Mouse (Mus musculus): Measurements from ENCODE around the gene Fcgrt. TPM values are rescaled to one million over a fixed set of nuclear protein-coding genes. Genes with fewer than 3 reads are reported as not detected.

Fcgrt gene
- polyA plus RNA-seq, 1 experiment from 2014 or later, result 34.1 TPM

DNA sequence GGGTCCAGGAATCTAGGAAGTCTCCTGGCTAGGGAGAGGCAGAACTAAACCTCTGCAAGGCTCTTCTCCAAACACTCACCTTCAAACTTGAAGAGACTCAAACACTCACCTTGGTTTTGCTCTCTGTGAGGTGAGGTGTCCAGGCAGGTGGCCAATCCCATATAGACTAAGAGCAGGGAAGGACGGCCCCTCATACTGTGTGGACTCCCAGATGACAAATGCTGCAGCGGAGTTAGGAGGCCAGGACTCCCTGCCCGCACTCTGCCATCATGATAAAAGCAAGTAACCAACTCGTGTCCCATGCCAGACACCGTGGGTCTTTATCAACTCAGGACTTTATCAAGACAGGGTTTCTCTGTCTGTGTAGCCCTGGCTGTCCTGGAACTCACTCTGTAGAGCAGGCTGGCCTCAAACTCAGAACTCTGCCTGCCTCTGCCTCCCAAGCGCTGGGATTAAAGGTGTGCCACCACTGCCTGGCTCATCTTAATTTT lies 43.0 kb downstream of the Fcgrt start:
- peaks cover 16% of the 10 kb centered on the region for H3K4me1 ChIP-seq (ENCODE audit: control insufficient read depth, insufficient read depth, low read depth, low read length)
- no peaks in the 10 kb centered on the region for H3K36me3 ChIP-seq (ENCODE audit: control insufficient read depth, insufficient read depth, low read length)
- 87% methylated on average over 6 of the region's 6 CpGs for WGBS
- H3K4me3 ChIP-seq (ENCODE audit: low read length), result no peak overlapping the region
- no peaks in the 10 kb centered on the region for H3K9me3 ChIP-seq (ENCODE audit: control insufficient read depth, low read length)
- H3K27me3 ChIP-seq (replicated peaks; ENCODE audit: control insufficient read depth, insufficient read depth, low read length), result no peaks in the 10 kb centered on the region
- H3K4me2 ChIP-seq (ENCODE audit: low read length), result no peak overlapping the region
- H3K9ac ChIP-seq (ENCODE audit: low read depth, low read length), result no peak overlapping the region
- no peak for ATAC-seq
- no peak overlapping the region for H3K27ac ChIP-seq (ENCODE audit: low read depth, low read length)

- Histone ChIP-seq H3K4me2 (ENCODE audit: low read length) (no peak overlapping the region), H3K9ac (ENCODE audit: low read depth, low read length) (peak overlapping the region; percentile 46; the same call in 1 of the 2 replicates), H3K4me1 (ENCODE audit: control insufficient read depth, insufficient read depth, low read depth, low read length) (peaks cover 16% of the 10 kb centered on the region), H3K27me3 (replicated peaks; ENCODE audit: control insufficient read depth, insufficient read depth, low read length) (no peaks in the 10 kb centered on the region), H3K27ac (ENCODE audit: low read depth, low read length) (peak overlapping the region; percentile 71), H3K36me3 (ENCODE audit: control insufficient read depth, insufficient read depth, low read length) (no peaks in the 10 kb centered on the region), H3K9me3 (ENCODE audit: control insufficient read depth, low read length) (no peaks in the 10 kb centered on the region), H3K4me3 (ENCODE audit: low read length) (no peak overlapping the region)
- 75% methylated on average over 10 of the region's 10 CpGs for WGBS
- peak; percentile 19 for ATAC-seq
Observed at GRCm38 (mm10) chr7:45058607-45059571, 44.8 kb downstream of the Fcgrt start.

DNA sequence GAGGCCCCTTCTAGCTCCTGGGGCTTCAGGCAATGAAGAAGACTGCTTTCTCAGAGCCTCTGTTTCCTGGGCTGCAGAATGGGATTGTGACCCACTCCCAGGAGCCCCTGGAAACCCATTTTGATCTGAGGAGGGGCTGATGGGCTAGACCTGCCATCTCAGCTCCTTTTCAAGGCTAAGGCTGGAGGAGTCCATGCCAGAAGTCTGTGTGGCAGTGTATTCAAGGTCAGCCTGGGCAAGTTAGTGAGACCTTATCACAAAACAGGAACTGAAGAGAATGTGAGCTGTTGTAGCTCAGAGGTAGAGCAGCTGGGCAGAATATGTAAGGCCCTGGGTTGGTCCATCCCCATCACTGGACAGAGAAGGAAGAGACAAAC lies 46.7 kb downstream of the Fcgrt start:
- ATAC-seq, result no peak
- H3K4me2 ChIP-seq (ENCODE audit: low read length), result no peak overlapping the region
- no peak overlapping the region for H3K9ac ChIP-seq (ENCODE audit: low read depth, low read length)
- H3K4me1 ChIP-seq (ENCODE audit: control insufficient read depth, insufficient read depth, low read depth, low read length), result peaks cover 12% of the 10 kb centered on the region
- H3K36me3 ChIP-seq (ENCODE audit: control insufficient read depth, insufficient read depth, low read length), result no peaks in the 10 kb centered on the region
- H3K27ac ChIP-seq (ENCODE audit: low read depth, low read length), result no peak overlapping the region
- H3K9me3 ChIP-seq (ENCODE audit: control insufficient read depth, low read length), result no peaks in the 10 kb centered on the region
- H3K4me3 ChIP-seq (ENCODE audit: low read length), result no peak overlapping the region
- H3K27me3 ChIP-seq (replicated peaks; ENCODE audit: control insufficient read depth, insufficient read depth, low read length), result no peaks in the 10 kb centered on the region

DNA sequence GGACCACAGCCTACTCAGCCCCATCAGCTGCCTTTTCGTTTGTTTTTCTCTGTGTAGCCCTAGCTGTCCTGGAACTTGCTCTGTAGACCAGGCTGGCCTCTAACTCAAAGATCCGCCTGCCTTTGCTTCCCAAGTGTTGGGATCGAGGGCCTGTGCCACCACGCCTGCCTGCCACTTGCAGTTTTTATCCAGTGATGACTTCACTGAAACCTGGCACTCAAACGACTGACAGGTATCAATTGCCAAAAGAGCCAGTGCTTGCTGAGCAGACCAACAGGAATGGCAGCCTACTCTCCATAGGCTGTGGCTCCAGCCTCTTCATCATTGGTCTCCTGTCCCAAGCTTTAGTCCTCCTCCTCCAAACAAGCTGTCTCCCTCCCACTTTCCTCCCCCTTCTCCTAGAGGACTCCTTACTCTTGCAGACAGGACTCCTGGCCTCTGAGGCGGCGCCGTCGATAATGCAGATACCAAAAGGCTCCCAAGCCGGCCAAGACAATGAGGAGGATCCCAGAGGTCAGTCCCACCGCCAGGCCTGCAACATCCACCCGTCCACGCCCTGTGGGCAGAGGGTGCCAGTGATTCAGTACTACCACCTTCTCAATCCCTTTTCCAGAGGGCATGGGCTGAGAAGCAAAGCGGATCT lies 47.2 kb downstream of the Fcgrt start:
- H3K27ac ChIP-seq (ENCODE audit: low read depth, low read length), result no peak overlapping the region
- H3K4me2 ChIP-seq (ENCODE audit: low read length), result no peak overlapping the region
- H3K4me3 ChIP-seq (ENCODE audit: low read length), result no peak overlapping the region
- H3K4me1 ChIP-seq (ENCODE audit: control insufficient read depth, insufficient read depth, low read depth, low read length), result peaks cover 12% of the 10 kb centered on the region
- WGBS, result 65% methylated on average over 14 of the region's 14 CpGs
- H3K9me3 ChIP-seq (ENCODE audit: control insufficient read depth, low read length), result no peaks in the 10 kb centered on the region
- ATAC-seq, result no peak
- H3K27me3 ChIP-seq (replicated peaks; ENCODE audit: control insufficient read depth, insufficient read depth, low read length), result no peaks in the 10 kb centered on the region
- no peaks in the 10 kb centered on the region for H3K36me3 ChIP-seq (ENCODE audit: control insufficient read depth, insufficient read depth, low read length)
- H3K9ac ChIP-seq (ENCODE audit: low read depth, low read length), result no peak overlapping the region

DNA sequence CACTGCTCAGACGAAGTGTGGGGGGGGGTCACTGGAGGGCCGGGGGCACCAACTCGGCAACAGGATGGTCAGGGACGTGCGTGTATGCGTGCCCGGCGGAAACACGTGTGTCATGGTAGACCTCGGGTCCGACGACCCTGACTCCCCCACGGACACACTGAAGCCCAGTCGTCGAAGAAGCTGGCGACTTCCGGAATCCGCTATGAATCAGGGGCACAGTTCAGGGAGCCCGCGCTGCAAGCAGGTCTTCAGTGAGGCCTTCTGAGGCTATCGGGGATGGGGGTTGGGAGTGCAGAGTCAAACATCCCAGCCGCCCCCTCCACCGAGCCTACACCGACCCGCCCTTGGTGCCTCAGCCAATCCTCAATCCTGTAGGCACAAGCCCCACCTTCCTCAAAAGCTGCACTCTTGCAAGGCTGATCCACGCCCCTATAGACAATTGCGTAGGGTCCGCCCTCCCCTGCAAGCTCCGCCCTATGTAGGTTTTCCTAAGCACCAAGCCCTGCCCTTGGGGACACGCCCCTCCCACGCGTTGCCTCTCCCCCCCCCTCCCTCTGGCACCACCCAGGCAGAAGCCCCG lies 49.6 kb downstream of the Fcgrt start:
- H3K27me3 ChIP-seq (replicated peaks; ENCODE audit: control insufficient read depth, insufficient read depth, low read length), result no peaks in the 10 kb centered on the region
- peak overlapping the region; percentile 93 for H3K9ac ChIP-seq (ENCODE audit: low read depth, low read length)
- WGBS, result under 1% methylated on average over 32 of the region's 33 CpGs
- H3K4me3 ChIP-seq (ENCODE audit: low read length), result peak overlapping the region; percentile 64
- peaks cover 20% of the 10 kb centered on the region for H3K4me1 ChIP-seq (ENCODE audit: control insufficient read depth, insufficient read depth, low read depth, low read length)
- H3K4me2 ChIP-seq (ENCODE audit: low read length), result peak overlapping the region; percentile 93
- H3K9me3 ChIP-seq (ENCODE audit: control insufficient read depth, low read length), result no peaks in the 10 kb centered on the region
- ATAC-seq, result peak; percentile 92
- peaks cover 14% of the 10 kb centered on the region for H3K36me3 ChIP-seq (ENCODE audit: control insufficient read depth, insufficient read depth, low read length)
- peak overlapping the region; percentile 100 for H3K27ac ChIP-seq (ENCODE audit: low read depth, low read length)

GRCm38 (mm10) chr7:45053117-45053930 lies 50.3 kb downstream of the Fcgrt start:
- Histone ChIP-seq H3K27me3 (replicated peaks; ENCODE audit: control insufficient read depth, insufficient read depth, low read length) (no peaks in the 10 kb centered on the region), H3K27ac (ENCODE audit: low read depth, low read length) (peak overlapping the region; percentile 100), H3K36me3 (ENCODE audit: control insufficient read depth, insufficient read depth, low read length) (peaks cover 21% of the 10 kb centered on the region), H3K9me3 (ENCODE audit: control insufficient read depth, low read length) (no peaks in the 10 kb centered on the region), H3K9ac (ENCODE audit: low read depth, low read length) (peak overlapping the region; percentile 93), H3K4me3 (ENCODE audit: low read length) (peak overlapping the region; percentile 64), H3K4me1 (ENCODE audit: control insufficient read depth, insufficient read depth, low read depth, low read length) (peaks cover 18% of the 10 kb centered on the region), H3K4me2 (ENCODE audit: low read length) (peak overlapping the region; percentile 93)
- 0% methylated on average over 25 of the region's 59 CpGs for WGBS
- ATAC-seq, result peak; percentile 45

DNA sequence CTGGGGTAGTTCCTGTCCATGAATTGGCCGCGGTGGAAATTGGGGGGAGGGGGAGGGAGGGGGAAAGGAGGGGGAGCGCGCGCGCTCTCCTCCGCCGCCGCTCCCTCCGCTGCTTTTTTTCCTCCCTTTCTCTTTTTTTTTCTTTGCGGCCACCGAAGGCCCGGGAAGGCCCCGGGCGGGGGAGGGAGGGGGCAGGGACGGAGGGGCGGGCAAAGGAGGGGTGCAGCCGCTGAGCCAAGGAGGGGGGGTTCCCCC lies 50.9 kb downstream of the Fcgrt start, which contains the start of gene Prr12:
TSS of gene Prr12 (minus strand) at position 20 of the 255 bp plus-strand sequence.
- Histone ChIP-seq H3K27ac (ENCODE audit: low read depth, low read length) (peak within 1 kb of the TSS; percentile 100), H3K27me3 (replicated peaks; ENCODE audit: control insufficient read depth, insufficient read depth, low read length) (no peaks in the 10 kb centered on the region), H3K36me3 (ENCODE audit: control insufficient read depth, insufficient read depth, low read length) (peaks cover 26% of the 10 kb centered on the region), H3K9me3 (ENCODE audit: control insufficient read depth, low read length) (no peaks in the 10 kb centered on the region), H3K4me3 (ENCODE audit: low read length) (peak within 1 kb of the TSS; percentile 64), H3K4me1 (ENCODE audit: control insufficient read depth, insufficient read depth, low read depth, low read length) (peaks cover 18% of the 10 kb centered on the region), H3K4me2 (ENCODE audit: low read length) (peak within 1 kb of the TSS; percentile 93), H3K9ac (ENCODE audit: low read depth, low read length) (peak within 1 kb of the TSS; percentile 93)
- no peak; the same call in 1 of the 2 replicates for ATAC-seq
- 0% methylated on average over 10 of the region's 18 CpGs for WGBS

DNA sequence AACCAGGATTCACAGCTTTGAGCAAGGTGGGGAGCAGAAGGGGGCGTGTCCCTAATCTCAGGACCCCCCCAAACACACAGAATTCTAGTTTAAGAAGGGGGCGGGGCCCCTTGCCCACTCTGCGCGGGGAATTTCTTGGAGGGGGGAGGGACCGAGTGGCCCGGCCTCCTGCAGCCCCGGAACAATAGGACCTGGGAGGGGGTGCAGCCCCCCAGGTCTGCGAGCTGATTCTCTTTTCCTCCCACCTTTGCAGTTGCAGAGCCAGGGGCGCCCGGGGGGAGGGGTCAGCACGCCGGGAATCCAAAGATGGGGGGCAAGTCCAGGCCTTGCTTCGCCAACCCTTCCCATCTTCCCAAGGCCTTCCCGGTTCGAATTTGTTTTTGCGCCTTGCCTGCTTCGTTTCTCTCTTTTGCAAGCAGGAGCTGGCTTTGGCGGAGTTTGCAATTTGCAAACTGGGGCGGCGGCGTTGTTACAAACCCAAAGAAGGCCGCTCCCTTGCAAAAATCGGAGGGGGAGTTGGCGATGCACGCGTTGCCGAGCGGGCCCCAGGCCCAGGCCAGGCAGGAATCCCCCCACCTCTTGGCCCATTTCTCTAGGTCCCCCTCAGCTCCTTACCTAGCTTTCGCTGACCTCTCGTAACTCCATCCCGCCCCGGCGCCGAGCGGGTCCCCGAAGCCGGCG lies 51.3 kb downstream of the Fcgrt start:
- WGBS, result under 1% methylated on average over 37 of the region's 38 CpGs
- ATAC-seq, result no peak

More for the DNA sequence above, 51.3 kb downstream of the Fcgrt start:
- H3K4me3 ChIP-seq (ENCODE audit: low read length), result peak overlapping the region; percentile 64
- peaks cover 18% of the 10 kb centered on the region for H3K4me1 ChIP-seq (ENCODE audit: control insufficient read depth, insufficient read depth, low read depth, low read length)
- H3K36me3 ChIP-seq (ENCODE audit: control insufficient read depth, insufficient read depth, low read length), result peaks cover 31% of the 10 kb centered on the region
- H3K9me3 ChIP-seq (ENCODE audit: control insufficient read depth, low read length), result no peaks in the 10 kb centered on the region
- H3K4me2 ChIP-seq (ENCODE audit: low read length), result peak overlapping the region; percentile 93
- peak overlapping the region; percentile 93 for H3K9ac ChIP-seq (ENCODE audit: low read depth, low read length)
- no peaks in the 10 kb centered on the region for H3K27me3 ChIP-seq (replicated peaks; ENCODE audit: control insufficient read depth, insufficient read depth, low read length)
- H3K27ac ChIP-seq (ENCODE audit: low read depth, low read length), result peak overlapping the region; percentile 100

All from hindbrain, embryonic 16.5 days (tissue).